Mouse (Mus musculus): ENCODE results near the gene Rhox3a2.
"Not testable (repeated sequence)": the region's sequence is repeated elsewhere in the genome, so short reads cannot be mapped to it uniquely, and the experiment has no call there.

The Rhox3a2 gene

GRCm38 (mm10) chrX:37379728-37380127 lies at the start of gene Rhox3a2:
TSS of gene Rhox3a2 (plus strand) at chrX:37380028.
- in situ Hi-C loops (cut with MboI, MseI): not testable (repeated sequence)

GRCm38 (mm10) chrX:37390548-37390947 lies 10.7 kb downstream of the Rhox3a2 start, which contains the start of gene Rhox4a2:
TSS of gene Rhox4a2 (plus strand) at chrX:37390848.
- in situ Hi-C loops (cut with MboI, MseI): loop anchor here (10.0 kb wide), 1 partner anchor 104 kb away; the partner anchor contains the start of gene Rhox2d

- in situ Hi-C loops (cut with MboI, MseI): not testable (repeated sequence)
Measured at GRCm38 (mm10) chrX:37411767-37412166, 31.9 kb downstream of the Rhox3a2 start, which contains the start of gene Rhox2b. TSS of gene Rhox2b (plus strand) at chrX:37412067.

- in situ Hi-C loops (cut with MboI, MseI): not testable (repeated sequence)
Measured at GRCm38 (mm10) chrX:37432194-37432593, 52.4 kb downstream of the Rhox3a2 start, which contains the start of gene Rhox4b. TSS of gene Rhox4b (plus strand) at chrX:37432494.
